Mouse (Mus musculus) gastrocnemius, postnatal 10 days (tissue): ENCODE measurements around the gene Adamts12. TPM values are rescaled to one million over a fixed set of nuclear protein-coding genes. Genes with fewer than 3 reads are reported as not detected.
A peak's percentile ranks its signal among the peaks of the same experiment; 100 is the strongest.

Experiments used
- DNase-seq: peaks from one replicate; pipeline ENCODE4 v3.0.0; 2021; ENCODE audit warnings: mixed read lengths
- total RNA-seq, 2 experiments: library from RNA; stranded (reverse); gene quantifications; 2 replicates each; pipeline ENCODE4 v1.2.3; 2021

The Adamts12 gene
- total RNA-seq, 2 experiments from 2014 or later = 22.3 to 28.0 TPM

GRCm38 (mm10) chr15:11159386-11159785 is 94.8 kb downstream of the Adamts12 start:
- no peak for DNase-seq

DNA sequence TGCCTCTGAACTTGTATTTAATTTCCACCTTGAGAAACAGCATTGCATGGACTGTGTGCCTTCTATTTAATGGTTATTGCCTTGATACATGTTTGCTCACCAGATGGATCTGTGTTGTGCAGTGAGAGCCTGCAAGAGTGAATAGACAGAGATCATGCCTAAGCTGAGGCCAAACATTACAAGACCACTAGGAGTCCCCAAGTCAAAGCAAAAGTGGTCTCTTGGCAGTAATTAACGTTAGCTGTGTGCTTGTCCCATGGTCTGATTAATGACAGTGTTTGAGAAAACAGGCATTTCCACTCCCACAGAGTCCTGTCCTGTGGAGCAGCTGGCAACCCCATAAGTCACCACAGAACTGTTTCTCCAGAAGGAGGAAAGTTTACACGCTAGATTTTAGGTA is 96.2 kb downstream of the Adamts12 start:
- no peak for DNase-seq

GRCm38 (mm10) chr15:11165883-11166282 is 101.3 kb downstream of the Adamts12 start:
- no peak for DNase-seq

DNA sequence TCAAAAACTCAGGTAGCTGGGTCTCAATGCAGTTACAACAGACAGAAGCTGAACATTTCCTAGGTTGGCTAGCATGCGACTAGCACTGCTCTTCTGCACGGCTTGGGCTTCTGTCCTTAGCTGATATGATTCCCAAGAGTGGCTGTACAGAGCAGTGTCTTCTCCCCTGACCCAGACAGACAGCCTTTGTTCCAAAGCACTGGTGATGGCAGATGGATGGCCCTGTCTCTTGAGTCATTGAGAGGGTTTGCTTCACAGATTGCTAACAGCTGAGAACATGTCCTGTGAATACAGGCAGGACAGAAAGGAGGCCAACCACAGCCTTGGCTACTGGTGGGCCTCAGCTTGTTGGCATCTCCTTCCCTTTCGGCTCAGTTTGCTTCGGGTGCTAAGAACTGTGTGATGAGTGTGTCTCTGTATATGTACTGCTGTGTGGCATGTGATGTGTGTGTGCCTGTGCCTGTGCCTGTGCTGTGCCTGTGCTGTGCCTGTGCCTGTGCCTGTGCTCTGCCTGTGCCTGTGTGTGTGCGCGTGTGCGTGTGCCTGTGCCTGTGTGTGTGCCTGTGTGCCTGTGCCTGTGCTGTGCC is 109.4 kb downstream of the Adamts12 start:
- no peak for DNase-seq

DNA sequence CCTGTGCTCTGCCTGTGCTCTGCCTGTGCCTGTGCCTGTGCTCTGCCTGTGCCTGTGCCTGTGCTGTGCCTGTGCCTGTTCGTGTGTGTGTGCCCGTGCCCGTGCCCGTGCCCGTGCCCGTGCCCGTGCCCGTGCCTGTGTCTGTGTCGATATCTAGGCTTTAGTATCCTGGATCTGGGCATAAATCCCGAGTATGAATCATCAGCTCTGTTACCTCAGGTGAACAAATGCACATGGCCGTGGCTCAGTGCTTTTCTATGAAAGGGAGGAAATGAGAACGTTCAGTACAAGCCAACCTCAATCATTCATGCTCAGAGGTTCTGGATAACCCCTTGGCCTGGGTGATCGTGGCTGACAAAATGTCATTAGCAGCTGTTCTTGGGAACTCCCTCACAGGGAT is 110.3 kb downstream of the Adamts12 start:
- no peak for DNase-seq

- DNase-seq = no peak
Measured at GRCm38 (mm10) chr15:11177448-11177847, 112.9 kb downstream of the Adamts12 start.

DNA sequence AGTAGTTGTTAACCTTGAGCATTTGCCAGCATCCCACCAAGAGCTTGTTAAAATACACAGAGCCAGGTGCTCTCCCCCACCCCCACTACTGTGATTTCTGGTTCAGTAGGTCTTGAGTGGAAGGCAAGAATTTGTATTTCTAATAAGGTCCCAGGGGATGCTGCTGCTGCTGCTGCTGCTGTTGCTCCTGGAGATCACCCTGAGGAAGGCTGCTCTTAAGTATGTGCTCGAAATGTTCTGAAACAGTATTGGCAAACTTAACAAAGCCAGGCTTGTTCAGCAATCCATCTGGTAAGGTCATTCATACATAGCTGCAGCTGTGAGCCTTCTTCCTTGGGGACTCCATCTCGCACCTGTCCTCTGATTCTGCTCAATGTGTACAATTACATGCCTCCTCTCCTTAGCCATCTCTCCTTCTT is 115.2 kb downstream of the Adamts12 start:
- no peak for DNase-seq

- DNase-seq = no peak
Measured at GRCm38 (mm10) chr15:11186711-11187110, 122.1 kb downstream of the Adamts12 start.

- no peak for DNase-seq
Measured at GRCm38 (mm10) chr15:11190447-11190846, 125.9 kb downstream of the Adamts12 start.

- no peak for DNase-seq
Measured at GRCm38 (mm10) chr15:11192762-11193161, 128.2 kb downstream of the Adamts12 start.

DNA sequence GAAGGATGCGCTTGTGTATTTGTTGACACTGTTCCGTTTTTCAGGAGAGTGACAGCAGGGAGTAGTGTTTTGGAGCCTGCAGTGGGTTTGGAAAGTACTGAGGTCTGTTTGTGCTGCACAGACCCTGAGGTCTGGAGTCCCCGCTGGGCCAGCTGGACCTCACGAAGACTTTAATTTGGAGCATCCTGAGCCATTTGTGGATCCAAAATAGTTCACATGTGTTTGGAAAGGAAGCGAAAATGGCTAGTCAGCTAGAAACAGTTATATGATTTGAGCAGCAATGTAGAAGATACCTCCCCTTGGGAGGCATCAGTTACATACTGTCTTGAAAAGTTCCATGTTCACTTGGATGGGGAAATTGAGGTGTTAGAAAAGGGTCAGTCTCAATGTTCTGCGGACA is 132.5 kb downstream of the Adamts12 start:
- no peak for DNase-seq

DNA sequence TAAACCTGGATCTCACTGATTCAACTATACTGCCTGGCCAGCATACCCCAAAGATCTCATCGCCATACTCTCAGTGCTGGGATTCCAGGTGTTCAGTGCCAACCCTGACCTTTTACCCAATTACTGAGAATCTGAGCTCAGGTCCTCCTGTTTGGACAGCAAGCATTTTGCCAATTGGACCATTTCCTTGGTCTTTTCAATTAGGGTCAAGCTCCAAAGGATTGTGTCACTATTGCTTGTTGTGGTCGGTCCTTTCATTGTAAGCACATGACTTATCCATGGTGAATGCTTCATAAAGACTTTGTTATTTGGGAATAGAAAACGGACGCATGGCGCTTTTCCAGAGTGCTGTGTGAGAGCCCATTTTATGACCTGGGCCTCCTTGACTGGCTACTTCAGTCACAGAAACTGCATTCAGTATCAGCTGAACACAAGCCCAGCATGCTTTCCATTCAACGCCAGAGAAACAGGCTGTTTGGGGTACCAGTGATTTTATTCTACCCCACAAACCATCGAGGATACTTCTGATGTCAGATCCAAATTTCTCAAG is 133.7 kb downstream of the Adamts12 start:
- no peak for DNase-seq

- DNase-seq = peak; percentile 19
Measured at GRCm38 (mm10) chr15:11203084-11203483, 138.5 kb downstream of the Adamts12 start.

DNA sequence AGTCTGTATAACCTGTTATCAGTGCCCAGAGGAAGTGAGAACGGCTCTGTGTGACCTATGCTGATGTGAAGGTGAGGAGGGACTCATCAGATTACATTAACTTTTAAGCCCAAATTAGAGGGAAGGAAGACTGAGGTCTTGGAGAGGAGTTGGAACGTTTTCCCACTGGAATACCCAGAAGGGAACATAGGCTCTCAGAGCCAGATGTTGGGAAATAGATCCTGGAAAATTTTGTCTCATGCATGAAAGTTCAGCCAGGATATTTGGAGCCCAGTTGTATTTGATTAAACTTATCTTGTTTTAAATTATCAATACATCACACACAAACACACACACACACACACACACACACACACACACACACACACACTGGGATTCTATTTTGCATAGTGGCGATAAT is 140.3 kb downstream of the Adamts12 start:
- no peak for DNase-seq

DNA sequence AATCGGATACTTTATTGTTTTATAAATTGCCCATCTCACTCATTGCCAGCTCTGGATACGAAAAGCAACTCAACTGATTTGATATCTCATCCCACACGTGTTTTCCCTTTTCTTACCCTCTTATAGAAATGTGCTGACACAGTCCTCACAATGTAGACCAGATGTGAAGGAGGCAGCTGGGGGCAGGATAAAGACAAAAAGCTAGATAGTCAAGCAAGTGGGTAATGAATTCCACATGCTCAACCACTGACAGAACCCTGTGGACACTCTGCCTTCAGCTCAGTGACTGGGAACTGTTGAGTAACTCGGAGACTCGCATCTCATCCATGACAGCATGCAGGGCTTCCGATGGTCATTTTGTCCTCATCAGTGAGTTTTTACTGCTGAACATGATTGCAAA is 146.4 kb downstream of the Adamts12 start:
- DNase-seq = no peak

- no peak for DNase-seq
Measured at GRCm38 (mm10) chr15:11233906-11234632, 169.5 kb downstream of the Adamts12 start.

- DNase-seq = no peak
Measured at GRCm38 (mm10) chr15:11240406-11240805, 175.8 kb downstream of the Adamts12 start.

- DNase-seq = no peak
Measured at GRCm38 (mm10) chr15:11241288-11241687, 176.7 kb downstream of the Adamts12 start.

- no peak for DNase-seq
Measured at GRCm38 (mm10) chr15:11246402-11246801, 181.8 kb downstream of the Adamts12 start.

GRCm38 (mm10) chr15:11279273-11280080 is 214.9 kb downstream of the Adamts12 start:
- DNase-seq = no peak

GRCm38 (mm10) chr15:11280689-11281264 is 216.2 kb downstream of the Adamts12 start:
- DNase-seq = no peak

- DNase-seq = no peak
Measured at GRCm38 (mm10) chr15:11283171-11283570, 218.6 kb downstream of the Adamts12 start.

- DNase-seq = peak; percentile 29
Measured at GRCm38 (mm10) chr15:11287780-11288179, 223.2 kb downstream of the Adamts12 start.
